Mouse (Mus musculus) liver, embryonic 12.5 days (tissue): ENCODE measurements around the gene Zfp142. TPM values are rescaled to one million over a fixed set of nuclear protein-coding genes. Genes with fewer than 3 reads are reported as not detected.

Experiments
- ATAC-seq: fragments of 200-750 bp; cut with Nextera tagmentation; 2 replicates; pipeline ENCODE4 v1.8.0; 2017; ENCODE audit warnings: moderate number of reproducible peaks, mild to moderate bottlenecking, moderate library complexity
- H3K27ac ChIP-seq: fragments of 300-500 bp; sonication (generic); 2 replicates; pipeline ENCODE4 v1.5.1; 2016; ENCODE audit warnings: mild to moderate bottlenecking
- H3K27me3 ChIP-seq: fragments of 300-500 bp; sonication (generic); replicated peaks from 2 replicates; pipeline ENCODE4 v1.6.1; 2016; ENCODE audit warnings: mild to moderate bottlenecking, moderate library complexity
- H3K36me3 ChIP-seq: fragments of 300-500 bp; sonication (generic); 2 replicates; pipeline ENCODE4 v1.6.1; 2016; ENCODE audit warnings: mild to moderate bottlenecking, moderate library complexity
- H3K4me1 ChIP-seq: fragments of 300-500 bp; sonication (generic); 2 replicates; pipeline ENCODE4 v1.6.1; 2016
- H3K4me2 ChIP-seq: fragments of 300-500 bp; sonication (generic); 2 replicates; pipeline ENCODE4 v1.6.1; 2016; ENCODE audit warnings: mild to moderate bottlenecking, moderate library complexity
- H3K4me3 ChIP-seq: fragments of 300-500 bp; sonication (generic); 2 replicates; pipeline ENCODE4 v1.5.1; 2016; ENCODE audit warnings: mild to moderate bottlenecking, moderate library complexity
- H3K9ac ChIP-seq: fragments of 300-500 bp; sonication (generic); 2 replicates; pipeline ENCODE4 v1.6.1; 2016; ENCODE audit warnings: mild to moderate bottlenecking, moderate library complexity
- H3K9me3 ChIP-seq: fragments of 300-500 bp; sonication (generic); replicated peaks from 2 replicates; pipeline ENCODE4 v1.6.1; 2016; ENCODE audit warnings: mild to moderate bottlenecking, moderate library complexity
- WGBS: fragments of 180-500 bp; shearing (Covaris S2); methylation state at CpG from one replicate; pipeline ENCODE4 v1.1.7; 2016; ENCODE audit not compliant: insufficient replicate concordance; 5-methylcytosine and 5-hydroxymethylcytosine counted together
- microRNA-seq: library from miRNA; unstranded; fragments of <30 nt; microRNA quantifications from one replicate; pipeline ENCODE4, GENCODE M21; 2017
- polyA plus RNA-seq: library from polyadenylated mRNA; unstranded; fragments of >200 nt; fragmentation: Nextera tagmentation; extraction: Ambion mirVana; gene quantifications from 2 replicates; pipeline ENCODE4 v1.2.1, GENCODE M21; 2016

Zfp142 gene
- polyA plus RNA-seq, 1 experiment from 2014 or later, result 3.8 TPM

DNA sequence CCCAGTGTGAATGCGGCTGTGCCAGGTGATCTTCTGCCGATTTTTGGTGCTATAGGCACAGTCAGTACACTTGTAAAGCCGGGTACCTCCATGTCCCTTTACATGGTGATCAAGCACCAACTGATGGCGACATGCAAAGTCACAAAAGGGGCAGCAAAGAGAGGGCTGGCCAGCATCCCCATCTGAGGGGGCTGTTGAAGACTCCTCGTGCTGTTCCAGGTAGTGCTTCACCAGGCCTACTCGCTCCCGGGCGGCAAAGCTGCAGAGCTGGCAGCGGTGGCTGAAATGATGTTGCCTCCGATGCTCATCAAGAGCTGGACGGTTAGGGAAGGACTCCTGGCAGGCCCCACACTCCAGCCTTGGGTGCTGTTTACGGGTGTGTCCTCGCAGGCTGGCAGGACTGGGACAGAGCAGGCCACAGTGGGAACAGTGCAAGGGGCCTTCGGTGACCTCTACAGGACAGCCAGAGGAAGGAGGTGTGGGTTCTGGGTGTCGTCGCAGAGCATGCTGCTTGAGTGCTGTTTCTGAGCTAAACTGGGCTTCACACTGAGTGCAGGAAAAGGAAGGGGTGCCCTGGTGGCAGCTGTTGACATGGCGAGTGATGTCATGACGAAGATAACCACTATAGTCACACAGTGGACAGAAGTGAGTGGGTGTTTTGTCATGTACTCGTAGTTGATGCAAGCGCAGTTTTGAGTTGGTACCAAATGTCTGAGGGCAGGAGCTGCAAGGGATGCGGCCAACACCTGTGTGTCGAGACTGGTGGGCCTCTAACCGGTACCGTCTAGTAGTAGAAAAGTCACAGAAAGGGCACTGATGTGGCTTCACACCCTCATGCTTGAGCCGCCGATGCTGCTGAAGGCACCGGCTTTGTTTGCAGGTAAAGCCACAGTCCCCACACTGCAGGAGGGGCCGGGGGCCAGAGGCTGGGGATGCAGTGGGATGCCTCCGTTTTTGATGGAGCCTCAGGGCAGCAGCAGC is 18.0 kb downstream of the Zfp142 start:
- H3K4me3 ChIP-seq, result no peak overlapping the region
- no peak overlapping the region for H3K9ac ChIP-seq
- no peak overlapping the region for H3K27ac ChIP-seq
- no peak for ATAC-seq
- H3K36me3 ChIP-seq, result peaks cover 96% of the 10 kb centered on the region
- 88% methylated on average over 29 of the region's 29 CpGs for WGBS
- H3K4me2 ChIP-seq, result no peak overlapping the region
- no peaks in the 10 kb centered on the region for H3K9me3 ChIP-seq
- H3K4me1 ChIP-seq, result no peaks in the 10 kb centered on the region
- no peaks in the 10 kb centered on the region for H3K27me3 ChIP-seq

DNA sequence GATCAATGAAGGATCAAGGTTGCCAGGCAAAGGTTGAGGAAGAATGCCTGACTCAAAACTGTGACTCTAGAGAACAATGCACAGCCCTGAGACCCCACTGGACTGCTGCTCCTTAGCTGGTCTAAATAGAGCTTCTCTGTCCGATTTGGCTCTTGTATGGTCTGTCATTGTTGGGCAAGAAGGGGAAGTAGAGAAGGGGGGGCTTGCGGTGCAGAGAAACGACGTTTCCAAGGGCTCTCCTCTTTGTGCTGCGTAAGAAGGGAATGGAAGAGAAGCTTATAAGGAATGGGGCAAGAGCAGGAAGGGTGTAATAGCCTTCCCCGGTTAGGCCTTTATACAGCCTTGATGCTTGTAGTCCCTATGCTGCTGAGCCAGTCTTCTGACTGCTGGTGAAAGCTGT is 22.2 kb downstream of the Zfp142 start:
- no peaks in the 10 kb centered on the region for H3K9me3 ChIP-seq
- WGBS, result 76% methylated on average over 6 of the region's 6 CpGs
- H3K27me3 ChIP-seq, result no peaks in the 10 kb centered on the region
- no peak overlapping the region for H3K4me3 ChIP-seq
- no peaks in the 10 kb centered on the region for H3K4me1 ChIP-seq
- H3K36me3 ChIP-seq, result peaks cover 66% of the 10 kb centered on the region
- ATAC-seq, result no peak
- no peak overlapping the region for H3K4me2 ChIP-seq
- no peak overlapping the region for H3K9ac ChIP-seq
- H3K27ac ChIP-seq, result no peak overlapping the region

DNA sequence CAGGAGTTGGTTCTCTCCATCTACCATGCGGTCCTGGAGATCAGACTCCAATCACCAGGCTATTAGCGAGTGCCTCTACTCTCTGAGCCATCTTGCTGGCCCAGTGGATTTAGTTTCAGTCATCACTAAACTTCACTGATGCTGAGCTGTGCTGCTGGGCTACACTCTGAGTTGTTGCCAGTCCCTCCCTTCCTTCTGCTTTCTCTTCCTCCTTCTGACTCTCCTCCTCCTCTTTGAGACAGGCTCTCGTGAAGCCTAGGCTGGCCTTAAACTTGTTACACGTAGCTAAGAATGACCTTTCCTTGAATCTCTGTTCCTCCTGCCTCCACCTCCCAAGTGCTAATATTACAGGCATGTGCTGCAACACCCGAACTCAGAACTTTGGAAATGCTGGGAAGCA is 29.0 kb downstream of the Zfp142 start:
- WGBS, result 67% methylated on average over 5 of the region's 5 CpGs
- H3K4me3 ChIP-seq, result no peak overlapping the region
- H3K27ac ChIP-seq, result no peak overlapping the region
- ATAC-seq, result no peak
- no peaks in the 10 kb centered on the region for H3K27me3 ChIP-seq
- no peak overlapping the region for H3K4me2 ChIP-seq
- H3K4me1 ChIP-seq, result no peaks in the 10 kb centered on the region
- no peak overlapping the region for H3K9ac ChIP-seq
- H3K36me3 ChIP-seq, result peaks cover 3% of the 10 kb centered on the region; the same call in 1 of the 2 replicates
- H3K9me3 ChIP-seq, result no peaks in the 10 kb centered on the region

DNA sequence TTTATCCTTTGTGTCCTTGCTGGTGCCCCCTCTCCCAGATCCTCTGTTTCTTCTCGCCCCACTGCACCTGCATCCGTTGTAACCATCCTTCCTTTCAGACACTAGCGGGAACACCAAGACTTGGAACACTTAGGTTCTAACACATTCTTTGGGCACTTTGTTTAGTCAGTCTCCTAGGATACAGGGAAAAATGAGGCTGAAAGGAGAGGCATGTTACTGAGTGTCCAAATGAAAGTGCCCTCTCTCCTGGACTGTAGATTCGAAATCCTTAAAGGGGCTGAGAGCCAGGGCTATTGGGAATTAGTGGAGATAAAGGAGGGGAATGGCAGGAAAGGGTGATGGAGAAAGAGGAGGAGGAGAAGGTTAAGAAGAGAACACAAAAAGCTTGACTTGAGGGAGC is 43.9 kb downstream of the Zfp142 start, which contains the start of gene Usp37:
TSS of gene Usp37 (minus strand) at position 101 of the 400 bp plus-strand sequence.
- peaks cover 37% of the 10 kb centered on the region for H3K27me3 ChIP-seq
- no peaks in the 10 kb centered on the region for H3K36me3 ChIP-seq
- H3K4me3 ChIP-seq, result no peak within 1 kb of the TSS
- H3K4me1 ChIP-seq, result no peaks in the 10 kb centered on the region
- no peak within 1 kb of the TSS for H3K9ac ChIP-seq
- no peaks in the 10 kb centered on the region for H3K9me3 ChIP-seq
- WGBS, result 71% methylated on average over 4 of the region's 4 CpGs
- no peak for ATAC-seq
- no peak within 1 kb of the TSS for H3K4me2 ChIP-seq
- no peak within 1 kb of the TSS for H3K27ac ChIP-seq

DNA sequence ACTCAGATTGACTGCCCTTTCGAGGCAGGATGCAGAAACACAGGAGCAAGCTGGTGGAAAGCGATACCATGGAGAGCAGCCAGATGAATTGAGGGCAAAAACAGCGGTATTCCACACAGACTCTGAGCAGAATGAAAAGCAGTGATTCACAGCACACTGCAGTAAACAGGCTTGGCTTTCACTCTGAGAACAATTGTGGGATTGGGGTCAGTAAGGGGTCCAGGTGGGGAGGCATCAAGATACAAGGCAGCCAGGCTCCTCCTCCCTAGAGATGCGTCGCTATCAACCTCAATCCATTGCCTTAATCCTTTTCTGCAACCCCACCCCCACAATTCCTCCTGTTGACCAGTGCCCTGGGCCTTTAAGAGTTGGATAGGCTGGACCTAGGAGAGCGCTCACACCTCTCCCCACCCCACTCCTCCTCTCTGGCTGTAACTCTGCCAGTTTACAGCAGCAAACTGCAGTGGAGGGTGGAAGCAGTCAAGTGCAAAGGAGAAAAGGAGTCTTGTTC is 45.5 kb downstream of the Zfp142 start, which contains the start of gene Plcd4:
TSS of gene Plcd4 (plus strand) at position 438 of the 511 bp plus-strand sequence.
- no peaks in the 10 kb centered on the region for H3K9me3 ChIP-seq
- peaks cover 34% of the 10 kb centered on the region for H3K27me3 ChIP-seq
- no peak within 1 kb of the TSS for H3K4me3 ChIP-seq
- 14% methylated on average over 6 of the region's 6 CpGs for WGBS
- no peak within 1 kb of the TSS for H3K4me2 ChIP-seq
- H3K27ac ChIP-seq, result no peak within 1 kb of the TSS
- H3K9ac ChIP-seq, result no peak within 1 kb of the TSS
- H3K36me3 ChIP-seq, result no peaks in the 10 kb centered on the region
- H3K4me1 ChIP-seq, result no peaks in the 10 kb centered on the region
- no peak for ATAC-seq

DNA sequence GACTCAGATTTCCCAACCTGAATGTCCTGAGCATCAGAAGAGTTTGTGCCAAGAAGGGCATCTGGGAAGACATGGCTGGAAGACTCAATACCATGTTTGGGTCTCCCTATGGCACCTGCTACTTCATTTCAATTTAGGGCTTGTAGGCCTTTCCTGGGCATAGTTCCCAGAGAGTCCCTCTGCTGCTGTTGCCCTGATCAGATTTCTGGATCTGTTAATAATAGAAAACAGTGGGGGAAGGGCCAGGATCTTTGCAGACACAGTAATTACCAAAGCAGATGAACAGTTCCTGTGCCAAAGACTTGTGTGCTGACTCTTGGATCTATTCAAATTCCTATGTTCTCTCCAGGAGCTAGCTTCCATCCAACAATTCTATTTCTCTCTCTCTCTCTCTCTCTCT is 49.4 kb downstream of the Zfp142 start:
- H3K4me2 ChIP-seq, result no peak overlapping the region
- no peaks in the 10 kb centered on the region for H3K4me1 ChIP-seq
- H3K27me3 ChIP-seq, result peaks cover 22% of the 10 kb centered on the region
- ATAC-seq, result no peak
- no peak overlapping the region for H3K4me3 ChIP-seq
- no peak overlapping the region for H3K9ac ChIP-seq
- H3K27ac ChIP-seq, result no peak overlapping the region
- H3K9me3 ChIP-seq, result no peaks in the 10 kb centered on the region
- no peaks in the 10 kb centered on the region for H3K36me3 ChIP-seq

DNA sequence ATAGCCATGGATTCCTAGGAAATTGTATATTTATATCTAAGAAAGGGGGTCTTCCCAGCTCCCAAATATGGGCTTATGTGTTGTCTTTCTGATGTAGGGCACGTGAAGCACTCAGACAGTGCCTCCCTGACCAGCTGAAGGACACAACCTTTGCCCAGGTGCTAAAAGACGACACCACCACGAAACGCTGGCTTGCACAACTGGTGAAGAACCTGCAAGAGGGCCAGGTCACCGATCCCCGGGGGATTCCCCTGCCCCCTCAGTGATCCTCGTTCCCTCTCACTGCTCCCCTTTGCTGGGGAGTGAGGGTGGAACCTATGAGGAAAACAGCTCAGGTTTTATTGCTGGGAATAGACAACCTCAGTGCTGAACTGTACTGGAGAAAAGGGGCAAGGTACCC is 59.5 kb downstream of the Zfp142 start:
- no peaks in the 10 kb centered on the region for H3K4me1 ChIP-seq
- 83% methylated on average over 7 of the region's 7 CpGs for whole genome bisulfite sequencing
- H3K27me3 ChIP-seq, result no peaks in the 10 kb centered on the region
- H3K4me3 ChIP-seq, result no peak overlapping the region
- peaks cover 93% of the 10 kb centered on the region for H3K36me3 ChIP-seq
- ATAC-seq, result no peak
- no peak overlapping the region for H3K4me2 ChIP-seq
- H3K9ac ChIP-seq, result no peak overlapping the region
- no peaks in the 10 kb centered on the region for H3K9me3 ChIP-seq
- H3K27ac ChIP-seq, result no peak overlapping the region

DNA sequence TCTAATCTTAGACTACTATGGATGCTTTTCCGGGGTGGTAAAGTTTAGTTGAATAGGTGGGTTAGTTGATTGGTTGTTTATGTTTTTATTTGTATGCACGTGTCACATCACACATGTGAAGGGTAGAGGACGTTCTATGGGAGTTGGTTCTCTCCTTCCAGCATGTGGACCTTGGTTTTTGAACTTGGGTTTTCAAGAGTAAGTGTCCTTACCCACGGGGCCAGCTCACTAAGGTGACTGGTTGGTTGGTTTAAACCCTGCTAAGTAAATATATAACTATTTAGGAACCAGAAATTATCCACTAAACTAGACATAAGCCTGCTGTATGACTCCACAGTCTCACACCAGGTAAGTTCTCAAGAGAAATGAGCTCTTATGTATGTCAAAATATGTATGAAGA is 63.3 kb downstream of the Zfp142 start:
- peaks cover 98% of the 10 kb centered on the region for H3K36me3 ChIP-seq
- no peak for ATAC-seq
- H3K27me3 ChIP-seq, result no peaks in the 10 kb centered on the region
- H3K4me1 ChIP-seq, result no peaks in the 10 kb centered on the region
- no peak overlapping the region for H3K27ac ChIP-seq
- no peak overlapping the region for H3K4me2 ChIP-seq
- H3K4me3 ChIP-seq, result no peak overlapping the region
- WGBS, result 81% methylated on average over 4 of the region's 4 CpGs
- H3K9ac ChIP-seq, result no peak overlapping the region
- H3K9me3 ChIP-seq, result no peaks in the 10 kb centered on the region

DNA sequence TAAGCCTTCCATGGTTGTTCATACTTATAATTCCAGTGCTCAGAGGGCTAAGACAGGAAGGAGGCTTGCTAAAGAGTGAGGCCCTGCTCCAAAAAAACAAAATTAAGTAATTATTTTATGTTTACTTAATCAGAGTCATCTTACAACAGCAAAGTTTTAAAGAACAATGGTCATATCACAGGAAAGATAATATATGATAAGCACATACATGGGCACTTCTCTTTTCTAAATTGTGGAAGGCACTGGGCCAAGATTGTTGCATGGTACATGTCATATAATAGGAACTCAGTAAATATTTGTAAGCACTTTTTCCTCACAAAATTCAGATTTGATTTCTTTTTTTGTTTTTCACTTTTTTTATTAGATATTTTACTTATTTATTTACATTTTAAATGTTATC is 68.2 kb downstream of the Zfp142 start:
- ATAC-seq, result no peak
- Histone ChIP-seq H3K27me3 (no peaks in the 10 kb centered on the region), H3K36me3 (peaks cover 87% of the 10 kb centered on the region), H3K4me3 (no peak overlapping the region), H3K27ac (no peak overlapping the region), H3K9me3 (no peaks in the 10 kb centered on the region), H3K4me2 (no peak overlapping the region), H3K4me1 (no peaks in the 10 kb centered on the region), H3K9ac (no peak overlapping the region)

Small RNA genes lying within 50 kb of the gene (microRNA-seq; reads per million reads assigned to microRNA genes)
- not detected for gene Gm25035

Other genes with a start within 250 kb of the Zfp142 start
- 0.11 and 0.14 TPM in 2 replicates for gene Catip, start 226.1 kb downstream of the Zfp142 start, polyA plus RNA-seq
- gene Slc11a1, start 213.1 kb downstream of the Zfp142 start, polyA plus RNA-seq, result 8.6 and 9.0 TPM in 2 replicates
- 42.0 and 42.4 TPM in 2 replicates for gene Ctdsp1, start 196.7 kb downstream of the Zfp142 start, polyA plus RNA-seq
- 0.81 and 0.93 TPM in 2 replicates for gene Vil1, start 178.9 kb downstream of the Zfp142 start, polyA plus RNA-seq
- 51.6 and 52.4 TPM in 2 replicates for gene Cnot9, start 82.2 kb downstream of the Zfp142 start, polyA plus RNA-seq
- 0.12 and 0.14 TPM in 2 replicates for gene Plcd4, start 45.4 kb downstream of the Zfp142 start, polyA plus RNA-seq
- 19.2 and 19.9 TPM in 2 replicates for gene Usp37, start 44.0 kb downstream of the Zfp142 start, polyA plus RNA-seq
- 16.2 and 16.3 TPM in 2 replicates for gene Bcs1l, start within 50 bp of the Zfp142 start, polyA plus RNA-seq
- gene Rnf25, start 13.2 kb upstream of the Zfp142 start, polyA plus RNA-seq, result 14.7 and 15.9 TPM in 2 replicates
- 0.75 and 1.2 TPM in 2 replicates for gene Stk36, start 13.2 kb upstream of the Zfp142 start, polyA plus RNA-seq
- 15.4 and 17.8 TPM in 2 replicates for gene Ttll4, start 73.5 kb upstream of the Zfp142 start, polyA plus RNA-seq
- gene Cyp27a1, start 125.3 kb upstream of the Zfp142 start, polyA plus RNA-seq, result 2.3 and 2.8 TPM in 2 replicates
- 0.13 TPM in 1 of 2 replicates, not detected in the other for gene Prkag3, start 161.0 kb upstream of the Zfp142 start, polyA plus RNA-seq
- gene Wnt6, start 183.6 kb upstream of the Zfp142 start, polyA plus RNA-seq, result 0.13 and 0.86 TPM in 2 replicates
- gene Wnt10a, start 203.3 kb upstream of the Zfp142 start, polyA plus RNA-seq, result not detected in 2 replicates